Mouse (Mus musculus): Measurements from ENCODE around the gene Car7. TPM values are rescaled to one million over a fixed set of nuclear protein-coding genes. Genes with fewer than 3 reads are reported as not detected.
A peak's percentile ranks its signal among the peaks of the same experiment; 100 is the strongest.

Gene Car7
- total and polyA plus RNA-seq, 3 experiments = 2.4 to 2.9 TPM; not detected in 1

- Histone ChIP-seq H3K27ac (ENCODE audit: control insufficient read depth, low read depth, low read length) (peak overlapping the region; percentile 92), H3K79me2 (ENCODE audit: control insufficient read depth, insufficient read depth, low read length, poor library complexity) (peaks cover 38% of the 10 kb centered on the region), H3K36me3 (ENCODE audit: control insufficient read depth in 1 of 2, insufficient read depth in 2 of 2, low read length in 2 of 2) (peaks cover 0 to 25% of the 10 kb centered on the region in 2 experiments; a peak in 2 of 4 replicates), H3K27me3 (ENCODE audit: control insufficient read depth in 1 of 2, insufficient read depth in 2 of 2, low read length in 2 of 2) (no peaks in the 10 kb centered on the region), H3K4me1 (ENCODE audit: control insufficient read depth in 1 of 2, insufficient read depth in 2 of 2, low read length in 2 of 2) (peaks cover 2 to 15% of the 10 kb centered on the region in 2 experiments; a peak in 3 of 4 replicates), H3K4me3 (ENCODE audit: control insufficient read depth in 1 of 2, insufficient read depth in 1 of 2, low read depth in 2 of 2, low read length in 2 of 2) (peak overlapping the region; percentile 61 to 72), H3K9ac (ENCODE audit: control insufficient read depth, low read depth, low read length, poor library complexity, severe bottlenecking) (peak overlapping the region; percentile 61), H3K9me3 (replicated peaks; ENCODE audit: insufficient read depth, low read length) (no peaks in the 10 kb centered on the region)
- peak; percentile 90 for DNase-seq (ENCODE audit: low read depth, low spot score)
- TF ChIP-seq RCOR1 (IDR thresholded peaks at IDR 0.05; ENCODE audit: low read depth, low read length) (peak; percentile 58), MAFK (IDR thresholded peaks at IDR 0.05; ENCODE audit: borderline replicate concordance, low read depth, low read length) (peak; percentile 93), HCFC1 (IDR thresholded peaks at IDR 0.05; ENCODE audit: low read depth, low read length) (peak; percentile 51), TAL1 (IDR thresholded peaks at IDR 0.05; ENCODE audit: low read length) (no peak), NRF1 (IDR thresholded peaks at IDR 0.05; ENCODE audit: insufficient read depth, low read depth, low read length, poor library complexity, severe bottlenecking) (no peak), ETS1 (IDR thresholded peaks at IDR 0.05; ENCODE audit: low read depth, low read length) (peak; percentile 88), NELFE (IDR thresholded peaks at IDR 0.05; ENCODE audit: low read depth, low read length) (no peak), MEF2A (IDR thresholded peaks at IDR 0.05; ENCODE audit: extremely low read depth, insufficient replicate concordance, low read depth, low read length, poor library complexity, severe bottlenecking) (peak; percentile 24; the same call in 1 of the 2 replicates), ELF1 (IDR thresholded peaks at IDR 0.05; ENCODE audit: low read depth, low read length) (no peak), TBP (IDR thresholded peaks at IDR 0.05; ENCODE audit: low read depth, low read length) (peak; percentile 59; the same call in 1 of the 2 replicates), JUND (IDR thresholded peaks at IDR 0.05; ENCODE audit: low read depth, low read length) (no peak), BHLHE40 (IDR thresholded peaks at IDR 0.05; ENCODE audit: borderline replicate concordance, low read depth, low read length) (0 out of 2 replicates have a peak, but pooled peaks have one; percentile 30), EP300 (IDR thresholded peaks at IDR 0.05; ENCODE audit: low read depth in 1 of 2, low read length in 2 of 2) (peak; percentile 35 to 52; a peak in 3 of 4 replicates), TCF12 (IDR thresholded peaks at IDR 0.05; ENCODE audit: low read depth, low read length) (peak; percentile 41; the same call in 1 of the 2 replicates), CTCF (IDR thresholded peaks at IDR 0.05 in 2 of 3, conservative IDR thresholded peaks at IDR 0.05 in 1 of 3; ENCODE audit: control insufficient read depth in 1 of 3, insufficient read depth in 1 of 3, low read depth in 2 of 3, low read length in 3 of 3, poor library complexity in 1 of 3, severe bottlenecking in 1 of 3) (no peak), E2F4 (IDR thresholded peaks at IDR 0.05; ENCODE audit: borderline replicate concordance, low read depth, low read length) (no peak), ZKSCAN1 (IDR thresholded peaks at IDR 0.05; ENCODE audit: low read depth, low read length) (no peak), CHD1 (IDR thresholded peaks at IDR 0.05; ENCODE audit: low read depth, low read length) (no peak), POLR2A (IDR thresholded peaks at IDR 0.05; ENCODE audit: control insufficient read depth in 1 of 2, insufficient read depth in 1 of 2, low read depth in 1 of 2, low read length in 2 of 2, poor library complexity in 1 of 2) (peak in 1 of 2 experiments; percentile 55; a peak in 1 of 4 replicates), RAD21 (IDR thresholded peaks at IDR 0.05; ENCODE audit: low read depth, low read length) (no peak), SMC3 (IDR thresholded peaks at IDR 0.05; ENCODE audit: low read depth, low read length) (no peak), MAZ (IDR thresholded peaks at IDR 0.05; ENCODE audit: low read depth, low read length) (peak; percentile 82; the same call in 1 of the 2 replicates), KAT2A (conservative IDR thresholded peaks at IDR 0.05; ENCODE audit: low read depth, low read length) (no peak), ZNF384 (IDR thresholded peaks at IDR 0.05; ENCODE audit: low read depth, low read length) (no peak), USF1 (IDR thresholded peaks at IDR 0.05; ENCODE audit: low read depth, low read length) (peak; percentile 56), CHD2 (IDR thresholded peaks at IDR 0.05; ENCODE audit: low read length) (peak; percentile 27; the same call in 1 of the 2 replicates), GATA1 (IDR thresholded peaks at IDR 0.05; ENCODE audit: low read depth, low read length) (peak; percentile 99), ZC3H11A (IDR thresholded peaks at IDR 0.05; ENCODE audit: low read depth, low read length) (no peak), MYC (IDR thresholded peaks at IDR 0.05; ENCODE audit: low read depth, low read length) (peak; percentile 71; the same call in 1 of the 2 replicates), ZMIZ1 (IDR thresholded peaks at IDR 0.05; ENCODE audit: low read depth, low read length) (no peak), SIN3A (IDR thresholded peaks at IDR 0.05; ENCODE audit: low read length) (peak; percentile 77; the same call in 1 of the 2 replicates), MXI1 (IDR thresholded peaks at IDR 0.05; ENCODE audit: low read depth, low read length) (peak; percentile 68; the same call in 1 of the 2 replicates), POLR2AphosphoS2 (IDR thresholded peaks at IDR 0.05; ENCODE audit: low read length) (peak; percentile 66), MAX (IDR thresholded peaks at IDR 0.05; ENCODE audit: low read length) (0 out of 2 replicates have a peak, but pooled peaks have one; percentile 46), USF2 (IDR thresholded peaks at IDR 0.05; ENCODE audit: borderline replicate concordance in 1 of 2, insufficient read depth in 1 of 2, low read depth in 1 of 2, low read length in 2 of 2) (no peak)
Measured at GRCm38 (mm10) chr8:104595773-104596536, 61.5 kb downstream of the Car7 start.

All from MEL (cell line).